Mouse (Mus musculus) ES-E14 (cell line): ENCODE measurements around the gene Actr2. TPM values are rescaled to one million over a fixed set of nuclear protein-coding genes. Genes with fewer than 3 reads are reported as not detected.

ENCODE experiments used
- DNase-seq: peaks from one replicate; pipeline ENCODE4 v3.0.0-alpha.2; 2013; ENCODE audit warnings: low read depth, low spot score
- H3K27ac ChIP-seq: 2 replicates; pipeline ENCODE4 v1.5.1; 2012; ENCODE audit warnings: low read depth, mild to moderate bottlenecking, low read length, moderate library complexity, mixed read lengths; ENCODE audit not compliant: poor library complexity, insufficient read depth, severe bottlenecking
- H3K36me3 ChIP-seq: 2 replicates; pipeline ENCODE4 v1.6.1; 2012; ENCODE audit warnings: mild to moderate bottlenecking, low read length, moderate library complexity, mixed read lengths; ENCODE audit not compliant: control insufficient read depth, poor library complexity, insufficient read depth, severe bottlenecking
- H3K4me1 ChIP-seq, 2 experiments: fragments of 150-350 bp in 1 of 2; sonication (generic) in 1 of 2; 2 replicates each; pipeline ENCODE4 v1.6.1; 2012; ENCODE audit warnings: low read length in 2 of 2, mild to moderate bottlenecking in 1 of 2, mixed read lengths in 1 of 2; ENCODE audit not compliant: control insufficient read depth in 2 of 2, insufficient read depth in 2 of 2, poor library complexity in 1 of 2
- H3K4me3 ChIP-seq, 2 experiments: fragments of 150-350 bp in 1 of 2; sonication (generic) in 1 of 2; 2 replicates each; pipeline ENCODE4 v1.5.1; 2012; ENCODE audit warnings: low read length in 2 of 2, low read depth in 1 of 2, mild to moderate bottlenecking in 1 of 2, mixed read lengths in 1 of 2; ENCODE audit not compliant: insufficient read depth in 1 of 2, poor library complexity in 1 of 2, severe bottlenecking in 1 of 2
- H3K9ac ChIP-seq: 2 replicates; pipeline ENCODE4 v1.6.1; 2012; ENCODE audit warnings: low read depth, mild to moderate bottlenecking, low read length, mixed read lengths; ENCODE audit not compliant: poor library complexity, insufficient read depth, severe bottlenecking
- H3K9me3 ChIP-seq: fragments of 150-350 bp; sonication (generic); 2 replicates; pipeline ENCODE4 v1.6.1; 2012; ENCODE audit warnings: low read depth, mild to moderate bottlenecking, low read length; ENCODE audit not compliant: control insufficient read depth, insufficient read depth
- CHD2 ChIP-seq: IDR thresholded peaks from 2 replicates; pipeline ENCODE4 v1.6.1; 2014; ENCODE audit warnings: mild to moderate bottlenecking, low read depth, low read length, inconsistent platforms
- HCFC1 ChIP-seq: IDR thresholded peaks from 2 replicates; pipeline ENCODE4 v1.6.1; 2012; ENCODE audit warnings: low read length, inconsistent platforms, borderline replicate concordance; ENCODE audit not compliant: insufficient read depth
- MAFK ChIP-seq: IDR thresholded peaks from 2 replicates; pipeline ENCODE4 v1.6.1; 2014; ENCODE audit warnings: mild to moderate bottlenecking, low read depth, low read length, inconsistent platforms; ENCODE audit not compliant: insufficient read depth
- ZC3H11A ChIP-seq: IDR thresholded peaks from 2 replicates; pipeline ENCODE4 v1.6.1; 2012; ENCODE audit warnings: low read depth, mild to moderate bottlenecking, inconsistent platforms, low read length, borderline replicate concordance
- ZNF384 ChIP-seq: IDR thresholded peaks from 2 replicates; pipeline ENCODE4 v1.6.1; 2012; ENCODE audit warnings: low read depth, low read length, inconsistent platforms
- in situ Hi-C, 2 experiments: fragments of 600-800 bp; cut with MboI; formaldehyde crosslinking; loops; one replicate each; pipeline ENCODE4 v1.15.1; 2025; ENCODE audit warnings: low sequenced_read_pairs in 2 of 2, inconsistent platforms in 1 of 2; ENCODE audit not compliant: unreplicated experiment in 2 of 2
- total RNA-seq: library from RNA; depleted of rRNA; stranded (reverse); fragments of 300-350 nt; gene quantifications from 2 replicates; pipeline ENCODE4 v1.2.3, GENCODE M21; 2012

Gene Actr2
- total RNA-seq, 1 experiment = 107 TPM

DNA sequence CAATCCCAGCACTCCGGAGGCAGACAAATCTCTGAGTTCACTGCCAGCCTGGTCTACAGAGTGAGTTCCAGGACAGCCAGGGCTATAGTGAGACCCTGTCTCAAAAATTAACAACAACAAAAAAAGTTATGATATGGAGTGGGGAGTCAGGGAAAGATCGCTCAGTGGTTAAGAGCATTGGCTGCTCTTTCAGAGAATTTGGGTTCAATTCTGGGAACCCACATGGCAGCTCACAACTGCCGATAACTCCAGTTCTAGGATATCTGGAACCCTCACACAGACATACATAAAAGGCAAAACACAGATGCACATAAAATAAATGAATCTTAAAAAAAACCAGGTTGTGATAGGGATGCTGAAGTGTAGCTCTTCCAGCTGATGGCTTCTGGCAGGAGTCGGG, 83.7 kb downstream of the Actr2 start:
- Histone ChIP-seq H3K4me3 (no peak overlapping the region), H3K9me3 (peaks cover 4% of the 10 kb centered on the region; the same call in 1 of the 2 replicates), H3K27ac (no peak overlapping the region), H3K9ac (no peak overlapping the region), H3K36me3 (peaks cover 24% of the 10 kb centered on the region), H3K4me1 (peaks cover 0 to 11% of the 10 kb centered on the region in 2 experiments; a peak in 2 of 4 replicates)
- TF ChIP-seq HCFC1 (no peak), ZC3H11A (no peak)
- in situ Hi-C loops = loop anchor here in 1 of 2 experiments (5.0 to 25.0 kb wide), 2 partner anchors 117 to 442 kb away; no protein-coding TSS in a partner anchor
- no peak for DNase-seq

DNA sequence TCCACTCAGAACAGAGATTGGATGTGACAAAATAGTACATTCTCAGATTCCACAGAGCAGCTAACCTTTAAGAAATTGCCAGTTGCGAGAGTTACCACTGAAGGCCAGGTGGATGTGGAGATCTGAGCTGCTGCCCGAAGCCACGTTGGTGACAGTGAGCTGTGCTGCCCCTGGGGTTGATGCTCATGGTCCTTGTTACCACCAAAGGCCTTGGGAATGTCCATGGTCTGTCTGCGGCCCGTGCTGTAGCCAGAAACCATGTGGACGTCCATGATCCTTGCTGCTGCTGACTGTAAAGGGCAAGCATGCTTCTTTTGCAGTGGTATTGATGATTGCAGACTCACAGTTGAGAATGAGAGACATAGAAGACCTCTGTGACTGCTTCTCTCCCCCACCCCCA, 84.3 kb downstream of the Actr2 start:
- in situ Hi-C loops = loop anchor here in 1 of 2 experiments (5.0 to 25.0 kb wide), 2 partner anchors 116 to 441 kb away; no protein-coding TSS in a partner anchor
- H3K9me3 ChIP-seq = peaks cover 8% of the 10 kb centered on the region
- no peak overlapping the region for H3K9ac ChIP-seq
- no peak overlapping the region for H3K27ac ChIP-seq
- peaks cover 0 to 11% of the 10 kb centered on the region in 2 experiments; a peak in 2 of 4 replicates for H3K4me1 ChIP-seq
- TF ChIP-seq ZC3H11A (no peak), MAFK (no peak), ZNF384 (no peak), HCFC1 (no peak), CHD2 (no peak)
- peaks cover 26% of the 10 kb centered on the region for H3K36me3 ChIP-seq
- H3K4me3 ChIP-seq = no peak overlapping the region
- no peak for DNase-seq

DNA sequence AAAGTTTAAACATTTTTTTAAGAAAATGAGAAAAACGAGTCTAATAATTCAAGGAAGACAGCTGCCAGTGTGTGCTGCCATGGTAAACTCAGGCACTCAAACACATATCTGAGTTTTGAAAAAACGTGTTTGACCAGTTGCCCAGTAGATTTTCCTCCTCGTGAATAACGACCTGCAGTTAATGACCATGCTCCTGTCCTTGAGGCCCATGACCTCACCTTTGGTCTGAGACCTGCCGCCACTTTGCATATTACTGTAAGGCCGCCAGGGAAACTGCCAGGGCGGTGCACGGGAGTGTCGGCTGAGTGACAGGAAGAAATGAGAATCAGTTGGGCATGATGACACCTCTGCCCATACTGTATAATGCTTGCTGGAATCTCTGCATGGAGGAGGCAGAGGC, 85.0 kb downstream of the Actr2 start:
- peaks cover 8% of the 10 kb centered on the region for H3K9me3 ChIP-seq
- no peak for DNase-seq
- peaks cover 32% of the 10 kb centered on the region for H3K36me3 ChIP-seq
- no peak overlapping the region for H3K4me3 ChIP-seq
- in situ Hi-C loops = loop anchor here in 1 of 2 experiments (5.0 to 25.0 kb wide), 2 partner anchors 115 to 440 kb away; no protein-coding TSS in a partner anchor
- TF ChIP-seq HCFC1 = no peak
- no peak for TF ChIP-seq ZC3H11A
- TF ChIP-seq CHD2 = no peak
- no peak for TF ChIP-seq MAFK
- no peak for TF ChIP-seq ZNF384
- no peak overlapping the region for H3K9ac ChIP-seq
- peaks cover 0 to 11% of the 10 kb centered on the region in 2 experiments; a peak in 2 of 4 replicates for H3K4me1 ChIP-seq
- H3K27ac ChIP-seq = no peak overlapping the region

DNA sequence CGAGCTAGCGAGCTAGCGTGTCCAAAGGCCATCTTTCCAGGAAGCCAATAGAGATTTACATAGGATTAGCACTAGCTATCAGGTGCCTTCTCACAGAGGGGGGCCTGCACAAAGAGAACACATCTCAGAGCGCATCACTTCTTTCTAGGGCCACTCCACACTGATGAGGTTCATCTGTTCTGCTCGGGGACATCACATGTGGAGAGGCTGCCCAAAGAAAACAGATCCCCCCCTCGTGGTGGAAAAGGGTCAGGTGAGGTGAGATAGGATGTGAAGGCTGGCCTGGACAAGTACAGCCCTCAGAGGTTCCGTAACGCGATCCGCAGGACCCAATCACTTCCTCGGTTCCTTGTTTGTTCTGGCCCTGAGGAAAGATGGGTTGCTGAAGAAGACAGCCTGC, 86.8 kb downstream of the Actr2 start:
- TF ChIP-seq MAFK (no peak), HCFC1 (no peak), ZC3H11A (no peak), CHD2 (no peak), ZNF384 (no peak)
- no peak for DNase-seq
- Histone ChIP-seq H3K9ac (no peak overlapping the region), H3K4me1 (peaks cover 0 to 11% of the 10 kb centered on the region in 2 experiments; a peak in 2 of 4 replicates), H3K9me3 (peaks cover 19% of the 10 kb centered on the region), H3K36me3 (peaks cover 47% of the 10 kb centered on the region), H3K27ac (no peak overlapping the region), H3K4me3 (no peak overlapping the region)
- in situ Hi-C loops = loop anchor here in 1 of 2 experiments (5.0 to 25.0 kb wide), 2 partner anchors 114 to 439 kb away; no protein-coding TSS in a partner anchor
